Mouse (Mus musculus) cortical plate, adult 2 months (tissue): Measurements from ENCODE around the gene Cdca7l. TPM values are rescaled to one million over a fixed set of nuclear protein-coding genes. Genes with fewer than 3 reads are reported as not detected.

ENCODE experiments used
- H3K27ac ChIP-seq: fragments of 200-500 bp; 2 replicates; pipeline ENCODE4 v1.5.1; 2012; ENCODE audit warnings: low read length, control low read depth, inconsistent platforms; ENCODE audit not compliant: insufficient read depth
- H3K4me1 ChIP-seq: fragments of 200-500 bp; 2 replicates; pipeline ENCODE4 v1.6.1; 2011; ENCODE audit warnings: low read length; ENCODE audit not compliant: control insufficient read depth, insufficient read depth
- H3K4me3 ChIP-seq: fragments of 200-500 bp; 2 replicates; pipeline ENCODE4 v1.5.1; 2011; ENCODE audit warnings: mild to moderate bottlenecking, low read length, control low read depth; ENCODE audit not compliant: insufficient read depth
- CTCF ChIP-seq: fragments of 200-500 bp; IDR thresholded peaks from 2 replicates; pipeline ENCODE4 v1.5.1; 2011; ENCODE audit warnings: mild to moderate bottlenecking, control low read depth, low read length; ENCODE audit not compliant: insufficient read depth; ENCODE audit errors: extremely low read depth
- POLR2A ChIP-seq: fragments of 200-500 bp; IDR thresholded peaks from 2 replicates; pipeline ENCODE4 v1.6.1; 2011; ENCODE audit warnings: mild to moderate bottlenecking, low read length, control low read depth; ENCODE audit not compliant: insufficient read depth; ENCODE audit errors: extremely low read depth
- polyA plus RNA-seq: library from polyadenylated mRNA; depleted of rRNA; stranded (reverse); fragments of >200 nt; gene quantifications from 2 replicates; pipeline ENCODE4 v1.2.3, GENCODE M21; 2012

Cdca7l gene
- polyA plus RNA-seq, 1 experiment, result 1.2 TPM

GRCm38 (mm10) chr12:117848621-117849020, 44.5 kb downstream of the Cdca7l start:
- TF ChIP-seq POLR2A, result no peak
- TF ChIP-seq CTCF, result no peak
- no peaks in the 10 kb centered on the region for H3K4me1 ChIP-seq
- no peak overlapping the region for H3K27ac ChIP-seq
- H3K4me3 ChIP-seq, result no peak overlapping the region

GRCm38 (mm10) chr12:117850472-117850871, 46.4 kb downstream of the Cdca7l start:
- no peak for TF ChIP-seq CTCF
- TF ChIP-seq POLR2A, result no peak
- Histone ChIP-seq H3K4me3 (no peak overlapping the region), H3K27ac (no peak overlapping the region), H3K4me1 (no peaks in the 10 kb centered on the region)

- no peak for TF ChIP-seq POLR2A
- TF ChIP-seq CTCF, result peak; percentile 95
- Histone ChIP-seq H3K27ac (no peak overlapping the region), H3K4me3 (no peak overlapping the region), H3K4me1 (no peaks in the 10 kb centered on the region)
Measured at GRCm38 (mm10) chr12:117853316-117853715, 49.2 kb downstream of the Cdca7l start.

DNA sequence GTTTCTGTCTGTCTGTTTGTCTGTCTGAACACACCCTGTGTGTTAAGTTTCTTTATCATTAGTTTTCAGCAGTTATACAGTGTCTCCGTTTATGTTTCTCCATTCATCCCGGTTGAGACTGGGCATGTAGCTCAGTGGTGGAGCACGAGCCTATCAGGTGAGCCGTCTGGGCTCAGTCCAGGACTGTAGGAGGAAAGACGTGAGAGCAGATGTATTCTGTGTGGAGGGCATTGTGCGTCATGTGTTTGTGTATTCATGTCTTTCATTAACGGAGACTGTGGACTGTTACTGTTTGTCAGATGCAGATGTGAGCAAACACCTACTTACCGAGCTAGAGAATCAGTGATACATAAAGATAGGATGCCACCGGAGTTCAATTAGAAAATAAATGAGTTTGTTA, 52.9 kb downstream of the Cdca7l start:
- Histone ChIP-seq H3K4me1 (no peaks in the 10 kb centered on the region), H3K27ac (no peak overlapping the region), H3K4me3 (no peak overlapping the region)
- TF ChIP-seq CTCF (no peak), POLR2A (no peak)

DNA sequence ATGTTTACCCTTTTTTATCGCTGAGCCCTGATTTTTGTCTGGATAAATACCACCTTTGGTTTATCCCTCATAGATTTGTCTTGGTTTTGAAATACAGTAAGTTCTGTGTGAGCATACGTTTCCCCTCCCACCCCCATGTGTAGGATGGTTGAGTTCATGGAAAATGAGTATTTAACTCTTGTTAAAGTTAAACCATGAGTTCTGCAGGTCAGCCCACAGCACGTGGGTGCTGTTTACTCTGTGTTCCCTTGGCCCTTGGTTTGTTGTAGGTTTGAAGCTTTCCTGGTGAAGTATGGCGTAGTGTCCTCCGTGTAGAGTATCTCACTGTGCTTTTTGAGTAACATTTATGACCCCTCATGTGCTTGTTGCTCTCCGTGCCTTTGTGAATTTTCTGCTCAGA, 53.8 kb downstream of the Cdca7l start:
- no peak overlapping the region for H3K27ac ChIP-seq
- H3K4me3 ChIP-seq, result no peak overlapping the region
- H3K4me1 ChIP-seq, result no peaks in the 10 kb centered on the region
- TF ChIP-seq POLR2A (no peak), CTCF (no peak)

- H3K27ac ChIP-seq, result no peak overlapping the region
- H3K4me3 ChIP-seq, result no peak overlapping the region
- TF ChIP-seq POLR2A, result no peak
- no peak for TF ChIP-seq CTCF
- H3K4me1 ChIP-seq, result no peaks in the 10 kb centered on the region
Measured at GRCm38 (mm10) chr12:117860840-117861239, 56.8 kb downstream of the Cdca7l start.

DNA sequence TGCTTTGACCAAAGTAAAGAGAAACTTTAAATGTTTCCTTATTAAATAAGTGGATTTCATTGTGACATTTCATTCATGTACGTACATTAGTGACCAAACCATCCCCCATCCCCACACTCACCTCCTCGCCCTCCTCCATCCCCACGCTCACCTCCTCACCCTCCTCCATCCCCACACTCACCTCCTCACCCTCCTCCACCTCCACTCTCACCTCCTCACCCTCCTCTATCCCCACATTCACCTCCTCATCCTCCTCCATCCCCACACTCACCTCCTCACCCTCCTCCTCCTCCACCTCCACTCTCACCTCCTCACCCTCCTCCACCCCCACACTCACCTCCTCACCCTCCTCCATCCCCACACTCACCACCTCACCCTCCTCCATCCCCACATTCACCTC, 57.2 kb downstream of the Cdca7l start:
- Histone ChIP-seq H3K4me1 (no peaks in the 10 kb centered on the region), H3K4me3 (no peak overlapping the region)
- TF ChIP-seq POLR2A, result no peak
- TF ChIP-seq CTCF, result no peak

GRCm38 (mm10) chr12:117862655-117863054, 58.6 kb downstream of the Cdca7l start:
- TF ChIP-seq POLR2A, result no peak
- TF ChIP-seq CTCF, result no peak
- H3K27ac ChIP-seq, result no peak overlapping the region
- H3K4me1 ChIP-seq, result no peaks in the 10 kb centered on the region
- H3K4me3 ChIP-seq, result no peak overlapping the region

More for the DNA sequence above, 57.2 kb downstream of the Cdca7l start:
- H3K27ac ChIP-seq, result no peak overlapping the region

GRCm38 (mm10) chr12:117867708-117868564, 63.8 kb downstream of the Cdca7l start:
- H3K27ac ChIP-seq, result no peak overlapping the region

DNA sequence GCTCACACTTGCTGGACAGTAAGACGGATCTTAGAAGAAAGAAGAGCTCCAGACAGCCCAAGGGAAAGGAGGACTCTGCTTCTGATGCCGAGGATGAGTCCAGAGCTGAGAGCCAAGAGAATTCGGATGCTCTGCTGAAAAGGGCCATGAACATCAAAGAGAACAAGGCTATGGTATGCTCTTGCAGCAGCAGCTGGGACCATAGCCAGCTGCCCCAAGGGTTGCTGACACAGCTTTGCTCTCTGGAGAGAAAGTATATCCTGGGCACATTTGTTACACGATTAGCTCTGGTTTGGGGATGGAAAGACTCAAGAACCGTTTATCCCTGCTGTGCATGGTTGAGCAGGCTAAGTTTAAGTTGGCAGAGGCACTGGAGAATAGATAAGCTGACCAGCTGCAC, 68.2 kb downstream of the Cdca7l start:
- Histone ChIP-seq H3K27ac (no peak overlapping the region), H3K4me1 (no peaks in the 10 kb centered on the region), H3K4me3 (no peak overlapping the region)
- TF ChIP-seq POLR2A (no peak), CTCF (no peak)

More at GRCm38 (mm10) chr12:117867708-117868564, 63.8 kb downstream of the Cdca7l start:
- no peak for TF ChIP-seq CTCF
- no peak for TF ChIP-seq POLR2A
- Histone ChIP-seq H3K4me3 (no peak overlapping the region), H3K4me1 (no peaks in the 10 kb centered on the region)
